Mouse (Mus musculus) retina, embryonic 14.5 days (tissue): ENCODE results near the gene Zfp830.

Source experiments
- DNase-seq: peaks from one replicate; pipeline ENCODE4 v3.0.0-alpha.2; 2015; ENCODE audit warnings: low spot score

Zfp830 gene

DNA sequence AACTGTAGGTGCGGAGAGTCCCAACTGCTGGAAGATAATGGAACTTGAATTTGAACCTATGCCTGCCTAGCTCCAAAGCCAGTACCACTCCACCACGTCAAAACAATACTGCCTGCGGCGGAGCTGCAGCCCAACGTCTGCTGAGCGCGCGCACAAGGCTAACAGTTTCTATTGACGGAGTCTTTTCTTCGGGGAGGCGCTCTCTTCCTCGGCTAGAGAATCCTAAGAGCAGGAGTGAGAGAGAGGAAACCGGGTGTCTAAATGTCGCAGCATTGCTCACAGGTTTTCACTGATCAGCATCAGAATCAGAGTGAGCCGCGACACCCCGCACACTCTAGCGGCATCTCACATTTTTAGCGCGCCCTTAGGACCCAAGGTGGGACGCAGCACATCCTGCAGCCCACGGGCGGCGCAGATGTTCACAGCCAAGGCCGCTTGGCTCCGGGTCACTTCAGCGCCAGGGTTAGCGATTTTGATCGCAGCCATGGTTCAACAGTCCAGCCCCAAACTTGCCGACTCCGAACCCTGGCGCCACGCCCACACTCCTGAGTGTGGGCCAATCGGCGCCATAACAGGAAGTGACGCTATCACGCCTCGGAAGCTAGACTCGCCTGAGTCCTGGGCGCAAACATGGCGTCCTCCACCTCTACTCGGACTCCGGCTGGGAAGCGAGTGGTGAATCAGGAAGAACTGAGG lies at the start of gene Zfp830, which contains the start of gene Cct6b:
Gene Zfp830, plus strand, starts transcription at position 604 of the 696 bp plus-strand sequence.
Gene Cct6b, minus strand, starts transcription at position 580 of the 696 bp plus-strand sequence.
- peak; percentile 95 for DNase-seq

DNA sequence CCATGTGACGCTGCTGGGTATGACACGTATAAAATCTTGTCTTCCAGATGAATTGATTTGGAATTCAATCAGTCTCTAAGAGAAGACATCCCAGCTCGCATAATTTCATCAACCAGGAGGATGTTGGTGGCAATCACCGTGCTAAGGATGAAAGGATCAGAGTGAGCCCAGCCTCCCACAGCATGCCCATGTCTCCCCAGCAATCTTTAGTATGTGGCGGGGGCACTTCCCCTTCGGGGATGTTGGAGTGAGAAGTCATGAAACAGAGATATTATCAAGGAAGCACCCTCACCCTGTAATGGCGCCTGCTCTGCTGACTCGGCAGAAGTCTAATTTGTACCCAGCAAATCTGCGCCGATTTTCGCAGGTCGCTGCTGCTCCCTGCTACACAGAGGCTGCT lies 44.9 kb upstream of the Zfp830 start:
- DNase-seq: no peak

DNA sequence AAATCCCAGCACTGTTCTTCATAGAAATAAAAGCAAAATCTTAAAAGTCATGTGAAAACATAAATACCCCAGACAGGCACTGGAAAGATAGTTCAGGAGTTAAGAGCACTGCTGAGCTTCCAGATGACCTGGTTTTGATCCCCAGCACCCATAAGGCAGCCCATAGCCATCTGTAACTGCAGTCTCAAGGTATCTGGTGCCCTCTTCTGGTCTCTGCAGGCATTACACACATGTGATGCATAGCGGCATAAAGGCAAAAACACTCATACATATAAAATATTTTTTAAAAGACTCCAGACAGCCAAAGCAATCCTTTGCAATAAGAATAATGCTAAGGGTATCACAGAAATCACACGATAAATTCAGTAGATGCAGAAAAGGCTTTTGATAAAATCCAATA lies 37.3 kb upstream of the Zfp830 start:
- DNase-seq: no peak

DNA sequence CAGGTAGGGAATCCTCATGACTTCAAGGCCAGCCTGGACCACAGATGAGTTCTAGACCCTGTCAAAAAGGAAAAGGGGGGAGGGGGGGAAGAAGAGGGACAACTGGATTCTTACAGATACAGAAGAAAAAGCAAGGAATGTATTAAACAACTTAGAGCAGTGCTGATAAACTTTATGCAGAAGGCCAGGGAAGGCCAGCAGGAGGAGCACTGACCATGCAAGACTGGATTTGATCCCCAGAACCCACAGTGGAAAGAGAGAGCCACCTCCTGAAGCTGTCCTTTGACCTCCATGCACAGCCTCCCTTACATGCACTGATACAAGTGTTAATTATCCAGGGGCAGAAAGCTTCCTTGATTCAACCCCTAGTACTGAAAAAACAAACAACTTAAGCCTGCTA lies 29.9 kb upstream of the Zfp830 start:
- no peak for DNase-seq

GRCm38 (mm10) chr11:82739006-82739405 lies 25.1 kb upstream of the Zfp830 start:
- no peak for DNase-seq

DNA sequence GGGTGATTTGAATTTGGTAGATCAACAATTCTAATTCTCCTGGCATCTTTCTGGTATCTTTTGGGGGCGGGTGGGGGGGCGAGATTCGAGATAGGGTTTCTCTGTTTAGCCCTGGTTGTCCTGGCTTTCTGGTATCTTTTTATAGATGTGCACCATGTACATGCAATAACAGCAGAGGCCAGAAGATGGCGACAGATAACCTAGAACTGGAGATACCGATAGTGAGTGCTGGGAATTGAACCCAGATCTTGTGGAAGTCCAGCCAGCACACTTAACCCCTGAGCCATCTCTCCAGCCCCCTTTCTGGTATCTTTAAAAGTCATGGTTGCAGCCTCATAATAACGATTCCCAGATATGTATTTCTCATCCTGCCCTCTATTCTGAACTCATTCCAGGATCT lies 18.0 kb upstream of the Zfp830 start:
- DNase-seq: peak; percentile 52

GRCm38 (mm10) chr11:82746857-82747366 lies 17.2 kb upstream of the Zfp830 start:
- DNase-seq: no peak

DNA sequence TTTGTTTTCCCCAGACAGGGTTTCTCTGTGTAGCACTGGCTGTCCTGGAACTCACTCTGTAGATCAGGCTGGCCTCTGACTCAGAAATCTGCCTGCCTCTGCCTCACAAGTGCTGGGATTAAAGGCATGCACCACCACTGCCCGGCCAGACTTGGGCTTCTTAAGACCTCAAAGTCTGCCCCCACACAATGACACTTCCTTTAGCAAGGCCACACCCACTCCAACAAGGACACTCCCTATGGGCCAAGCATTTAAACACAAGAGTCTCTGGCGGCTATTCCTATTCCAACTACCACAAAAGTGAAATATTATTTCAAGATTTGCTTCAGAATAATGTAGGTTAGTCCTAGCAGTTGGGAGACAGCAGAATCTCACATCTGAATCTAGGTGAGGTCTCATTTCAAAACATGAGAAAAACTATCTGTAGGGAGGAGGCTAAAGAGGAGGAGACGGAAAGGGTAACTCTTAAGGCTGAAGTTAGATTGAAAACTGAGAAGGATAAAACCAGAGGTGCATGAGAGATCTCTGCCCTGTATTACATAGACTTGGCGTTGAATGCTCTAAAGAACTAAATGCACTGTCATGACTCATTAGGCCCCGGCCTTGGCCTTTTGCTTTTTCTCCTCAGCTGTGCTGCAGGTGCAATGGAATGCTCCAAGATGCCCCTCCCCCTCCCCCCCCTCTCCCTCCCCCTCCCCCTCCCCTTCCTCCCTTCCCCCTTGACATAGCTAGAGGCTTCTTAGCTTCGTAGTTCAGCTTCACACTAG lies 11.6 kb upstream of the Zfp830 start:
- no peak for DNase-seq

DNA sequence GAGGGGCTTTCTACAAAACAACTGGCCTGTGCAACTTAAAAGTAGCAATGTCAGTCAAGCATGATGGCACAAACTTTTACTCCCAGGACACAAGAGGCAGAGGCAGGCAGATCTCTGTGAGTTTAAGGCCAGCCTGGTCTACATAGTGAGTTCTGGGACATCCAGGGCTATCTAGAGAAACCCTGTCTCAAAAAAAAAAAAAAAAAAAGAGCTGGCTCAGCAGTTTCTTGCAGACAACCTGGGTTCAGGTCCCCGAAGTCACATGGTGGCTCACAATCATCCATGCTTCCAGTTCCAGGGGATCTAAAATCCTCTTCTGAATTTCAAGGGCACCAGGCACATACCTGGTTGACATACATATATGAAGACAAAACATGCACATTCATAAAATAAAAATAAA lies 8.2 kb upstream of the Zfp830 start:
- no peak for DNase-seq

DNA sequence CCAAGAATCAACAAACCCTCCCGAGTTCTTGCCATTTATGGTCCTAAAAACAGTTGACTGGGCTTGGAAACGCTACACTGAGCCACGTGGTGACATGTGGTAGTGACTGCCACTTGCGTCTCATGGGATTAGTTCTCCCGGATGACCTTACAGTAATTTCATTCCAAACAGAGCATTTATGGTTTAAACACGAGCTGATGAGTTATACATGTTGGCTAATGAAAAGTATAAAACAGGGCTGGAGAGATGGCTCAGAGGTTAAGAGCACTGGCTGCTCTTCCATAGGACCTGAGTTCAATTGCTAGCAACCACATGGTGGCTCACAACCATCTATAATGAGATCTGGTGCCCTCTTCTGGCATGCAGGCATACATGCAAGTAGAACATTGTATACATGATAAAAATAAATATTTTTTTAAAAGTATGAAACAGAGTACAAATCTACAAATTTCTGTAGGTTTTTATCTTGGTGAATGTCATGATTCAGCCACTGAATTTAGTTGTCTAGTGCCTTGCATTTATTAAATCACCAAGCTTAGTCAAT lies 1.8 kb upstream of the Zfp830 start:
- DNase-seq: no peak

DNA sequence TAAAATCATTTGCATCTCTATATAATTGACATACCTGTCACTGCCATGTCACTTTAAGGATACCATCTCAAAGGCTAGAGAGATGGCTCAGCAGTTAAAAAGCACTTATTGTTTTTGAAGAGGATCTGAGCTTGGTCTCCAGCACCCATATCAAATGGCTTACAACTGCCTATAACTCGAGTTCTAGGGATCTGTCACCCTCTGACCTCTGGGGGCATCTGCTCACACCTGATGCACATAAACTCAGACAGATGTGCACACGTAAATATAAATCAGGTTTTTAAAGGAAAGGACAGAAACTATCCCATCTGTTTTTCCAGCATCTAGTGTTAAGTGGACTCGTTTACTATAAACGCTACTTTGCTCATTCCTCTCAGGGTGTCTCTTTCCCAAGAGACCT lies 884 bp upstream of the Zfp830 start:
- no peak for DNase-seq

- DNase-seq: no peak
Observed at GRCm38 (mm10) chr11:82764438-82764924, 336 bp downstream of the Zfp830 start.

- DNase-seq: no peak
Observed at GRCm38 (mm10) chr11:82780134-82780533, 16.0 kb downstream of the Zfp830 start.

DNA sequence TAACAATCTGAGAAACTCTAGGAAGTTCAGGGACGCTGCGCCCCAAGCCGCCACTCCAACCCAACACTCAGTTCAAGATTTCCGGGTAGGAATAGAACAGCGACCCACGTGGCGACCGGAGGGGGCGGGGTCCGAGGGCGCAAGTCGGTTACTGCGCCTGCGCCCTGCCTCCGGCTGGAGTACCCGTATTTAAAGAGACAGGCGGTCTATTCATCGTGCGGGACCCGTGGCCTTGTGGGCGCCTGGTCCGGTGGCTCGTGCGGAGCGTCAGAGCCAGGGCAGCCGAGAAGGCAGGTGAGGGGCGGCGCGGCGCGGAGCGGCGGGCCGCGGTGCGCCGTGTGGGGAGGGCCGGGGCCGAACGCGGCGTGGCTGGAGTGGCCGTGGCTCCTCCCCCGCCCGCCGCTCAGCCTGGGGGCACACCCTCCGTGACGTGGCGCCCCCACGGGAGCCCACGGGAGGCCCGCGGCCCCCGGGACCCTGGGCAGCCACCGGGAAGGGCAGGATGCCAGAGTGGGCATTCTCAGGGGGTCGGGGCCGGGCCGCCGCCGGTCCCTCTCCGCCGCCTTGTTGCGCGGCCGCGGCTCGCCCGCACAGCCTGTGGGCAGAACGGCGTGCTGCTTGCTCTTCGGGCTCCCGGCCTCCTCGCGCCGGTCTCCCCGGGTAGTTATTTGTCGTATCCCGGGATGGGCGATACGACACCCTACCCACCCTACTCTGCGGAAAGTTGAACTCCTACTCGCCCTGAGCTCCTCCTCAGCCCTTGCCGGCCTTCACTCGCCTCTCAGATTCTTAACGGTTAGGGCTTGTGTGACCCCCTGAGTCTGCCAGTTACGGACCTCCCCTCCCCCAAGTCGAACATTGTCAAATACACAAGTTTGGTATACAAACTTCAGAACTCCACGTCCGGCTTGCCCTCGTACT lies 17.1 kb downstream of the Zfp830 start, which contains the start of gene Lig3:
Gene Lig3, plus strand, starts transcription at position 126 of the 921 bp plus-strand sequence.
- DNase-seq: peak; percentile 96

- DNase-seq: no peak
Observed at GRCm38 (mm10) chr11:82782197-82782596, 18.1 kb downstream of the Zfp830 start.

DNA sequence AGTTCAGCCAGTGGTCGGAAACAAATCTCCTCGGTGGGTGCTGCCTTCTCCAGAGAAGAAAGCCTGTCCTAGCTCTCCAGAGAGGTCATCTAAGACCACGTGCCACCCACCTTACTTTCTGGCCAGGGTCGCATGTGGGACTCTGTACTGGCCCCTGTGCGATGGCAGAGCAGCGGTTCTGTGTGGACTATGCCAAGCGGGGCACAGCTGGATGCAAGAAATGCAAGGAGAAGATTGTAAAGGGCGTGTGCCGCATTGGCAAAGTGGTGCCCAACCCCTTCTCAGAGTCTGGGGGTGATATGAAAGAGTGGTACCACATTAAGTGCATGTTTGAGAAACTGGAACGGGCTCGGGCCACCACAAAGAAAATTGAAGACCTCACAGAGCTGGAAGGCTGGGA lies 19.3 kb downstream of the Zfp830 start:
- no peak for DNase-seq

DNA sequence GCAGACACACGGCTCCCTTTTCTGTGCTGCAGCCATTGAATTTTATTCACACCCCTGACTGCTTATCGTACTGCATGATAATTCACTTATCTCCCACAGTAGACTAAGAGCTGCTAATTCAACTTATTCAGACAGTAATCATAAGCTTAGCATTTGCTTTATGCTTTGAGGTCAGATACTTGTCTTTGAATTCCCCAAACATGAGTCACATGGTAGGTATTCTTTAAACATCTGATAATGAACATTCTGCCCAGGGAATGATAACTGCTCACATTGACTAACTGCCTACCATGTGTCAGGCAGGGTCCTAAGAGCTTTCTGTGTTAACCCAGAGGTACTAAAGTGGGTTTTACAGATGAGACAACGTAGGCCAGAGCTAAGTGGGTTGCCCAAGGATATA lies 42.5 kb downstream of the Zfp830 start:
- no peak for DNase-seq

- DNase-seq: no peak
Observed at GRCm38 (mm10) chr11:82807370-82807769, 43.2 kb downstream of the Zfp830 start.

- DNase-seq: no peak
Observed at GRCm38 (mm10) chr11:82808485-82808884, 44.3 kb downstream of the Zfp830 start.
